Mouse (Mus musculus): ENCODE data around the gene Ccs.
"Not testable (repeated sequence)": the region's sequence is repeated elsewhere in the genome, so short reads cannot be mapped to it uniquely, and the experiment has no call there.

Ccs gene

DNA sequence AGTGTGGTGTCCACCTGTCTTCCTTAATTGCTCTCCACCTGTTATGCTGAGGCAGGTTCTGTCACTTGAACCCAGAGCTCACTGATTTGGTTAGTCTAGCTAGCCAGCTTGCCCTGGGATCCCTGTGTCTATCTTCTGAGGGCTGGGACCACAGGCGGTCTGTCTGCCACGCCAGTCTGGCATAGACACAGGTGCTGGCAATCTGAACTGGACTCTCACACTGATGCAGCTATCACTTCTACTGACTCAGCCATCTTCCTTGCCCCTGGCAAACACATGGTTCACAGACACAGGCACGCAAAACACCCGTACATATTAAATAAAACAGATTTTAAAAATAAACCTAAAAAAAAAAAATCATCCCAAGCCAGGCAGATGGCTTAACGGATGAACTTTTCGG, 2.1 kb downstream of the Ccs start:
- no peak for DNase-seq (ENCODE audit: low read depth in 1 of 2, low spot score in 2 of 2)

DNA sequence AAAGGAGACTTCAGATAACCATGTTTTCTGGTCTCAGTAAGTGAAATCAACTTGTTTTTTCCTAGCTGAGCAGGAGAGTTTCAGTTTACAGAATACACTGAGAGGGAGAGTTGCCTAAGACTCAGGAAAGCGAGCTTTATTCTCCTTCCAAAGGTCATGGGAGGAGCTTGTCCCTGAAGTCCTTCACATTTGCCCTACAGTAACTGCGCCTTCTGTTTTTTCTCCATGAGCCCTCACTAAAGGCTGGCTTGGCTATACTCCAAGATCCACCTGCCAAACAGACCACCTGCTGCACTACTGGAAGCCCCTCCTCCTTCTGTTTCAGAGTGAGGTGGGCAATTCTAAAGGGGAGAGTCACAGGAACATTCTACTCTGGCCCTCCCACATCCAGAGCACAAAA, 3.0 kb downstream of the Ccs start:
- no peak for DNase-seq (ENCODE audit: low read depth in 1 of 2, low spot score in 2 of 2)

- DNase-seq (ENCODE audit: low read depth in 1 of 2, low spot score in 2 of 2) = no peak
Observed at GRCm38 (mm10) chr19:4833977-4834376, 5.2 kb downstream of the Ccs start.

DNA sequence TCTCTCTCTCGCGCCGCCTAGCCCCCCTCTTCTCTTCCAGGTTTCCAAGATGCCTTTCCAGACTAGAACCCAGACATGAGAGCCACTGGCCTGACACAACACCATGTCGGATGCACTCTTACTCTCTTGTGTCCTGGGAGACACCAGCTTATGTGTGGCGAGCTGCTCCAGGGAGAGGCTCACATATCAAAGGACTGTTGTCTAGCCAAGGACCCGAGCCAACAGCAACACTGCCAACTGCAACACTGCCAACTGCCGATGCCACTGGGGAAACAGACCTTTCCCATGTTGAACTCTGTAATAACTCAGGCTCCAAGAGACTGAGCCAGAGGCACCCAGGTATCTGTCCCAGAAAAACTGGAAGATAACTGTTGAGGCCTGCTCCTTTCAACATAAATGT, 10.0 kb downstream of the Ccs start:
- no peak for DNase-seq (ENCODE audit: low read depth in 1 of 2, low spot score in 2 of 2)

GRCm38 (mm10) chr19:4828444-4829114, 10.6 kb downstream of the Ccs start:
- DNase-seq (ENCODE audit: low read depth in 1 of 2, low spot score in 2 of 2) = no peak

DNA sequence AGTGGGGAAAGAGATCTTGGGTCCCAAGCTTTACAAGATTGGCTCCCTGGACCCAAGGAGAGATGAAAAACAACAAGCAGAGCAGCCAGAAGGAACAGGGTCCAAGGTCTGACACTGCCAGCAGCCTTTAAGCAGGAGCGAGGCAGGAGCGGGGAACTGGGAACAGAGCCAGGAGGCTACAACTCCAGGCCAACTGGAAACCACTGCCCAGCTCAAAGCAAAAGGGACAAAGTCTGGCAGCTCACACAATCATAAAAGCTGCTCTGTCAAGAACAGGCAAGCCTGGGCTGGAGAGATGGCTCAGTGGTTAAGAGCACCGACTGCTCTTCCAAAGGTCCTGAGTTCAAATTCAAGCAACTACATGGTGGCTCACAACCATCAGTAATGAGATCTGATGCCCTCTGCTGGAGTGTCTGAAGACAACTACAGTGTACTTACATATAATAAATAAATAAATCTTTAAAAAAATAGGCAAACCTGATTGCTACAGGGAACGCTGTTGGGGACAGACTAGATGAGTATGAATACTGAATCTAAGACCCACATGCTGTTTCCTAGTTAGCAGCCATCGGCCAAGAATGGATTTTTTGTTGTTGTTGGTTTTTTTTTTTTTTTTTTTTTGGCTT, 18.3 kb downstream of the Ccs start:
- DNase-seq (ENCODE audit: low read depth in 1 of 2, low spot score in 2 of 2) = no peak

DNA sequence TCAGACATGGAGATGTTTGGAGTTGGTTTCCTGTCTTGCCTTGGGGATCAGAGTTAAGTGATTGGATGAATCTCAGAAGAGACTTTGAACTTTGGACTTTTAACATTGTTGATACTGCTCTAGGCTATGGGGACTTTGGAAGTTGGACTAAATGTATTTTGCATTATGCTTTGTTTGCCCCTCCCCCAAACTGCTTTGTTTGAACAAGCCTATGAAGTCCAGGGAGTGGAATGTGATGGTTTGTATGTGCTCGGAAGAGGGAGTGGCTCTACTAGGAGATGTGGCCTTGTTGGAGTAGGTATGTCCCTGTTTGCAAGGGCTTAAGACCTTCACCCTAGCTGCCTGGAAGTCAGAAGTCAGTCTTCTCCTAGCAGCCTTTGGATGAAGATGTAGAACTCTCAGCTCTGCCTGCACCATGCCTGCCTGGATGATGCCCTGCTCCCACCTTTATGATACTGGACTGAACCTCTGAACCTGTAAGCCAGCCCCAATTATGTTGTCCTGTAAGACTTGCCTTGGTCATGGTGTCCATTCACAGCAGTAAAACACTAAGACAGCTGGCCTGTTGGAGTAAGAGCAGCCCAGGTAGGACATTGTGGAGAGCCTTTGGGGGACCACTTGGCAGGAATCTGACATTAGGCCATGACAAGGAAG, 21.8 kb downstream of the Ccs start:
- no peak for DNase-seq (ENCODE audit: low read depth in 1 of 2, low spot score in 2 of 2)

DNA sequence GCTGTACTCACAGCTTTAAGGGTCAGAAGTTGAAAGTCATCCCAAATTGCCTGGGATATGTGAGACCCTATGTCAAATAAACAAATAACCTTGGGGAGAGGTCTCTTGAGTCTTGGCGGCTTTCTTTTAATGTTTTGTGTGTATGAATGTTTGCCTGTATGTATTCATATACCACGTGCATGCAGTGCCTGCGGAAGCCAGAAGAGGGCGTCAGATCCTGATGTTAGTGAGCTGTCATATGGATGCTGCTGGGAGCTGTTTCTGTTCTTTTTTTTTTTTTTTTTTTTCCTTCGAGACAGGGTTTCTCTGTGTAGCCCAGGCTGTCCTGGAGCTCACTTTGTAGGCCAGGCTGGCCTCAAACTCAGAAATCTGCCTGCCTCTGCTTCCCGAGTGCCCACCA, 26.1 kb downstream of the Ccs start:
- DNase-seq (ENCODE audit: low read depth in 1 of 2, low spot score in 2 of 2) = peak in 1 of 2 experiments; percentile 30

DNA sequence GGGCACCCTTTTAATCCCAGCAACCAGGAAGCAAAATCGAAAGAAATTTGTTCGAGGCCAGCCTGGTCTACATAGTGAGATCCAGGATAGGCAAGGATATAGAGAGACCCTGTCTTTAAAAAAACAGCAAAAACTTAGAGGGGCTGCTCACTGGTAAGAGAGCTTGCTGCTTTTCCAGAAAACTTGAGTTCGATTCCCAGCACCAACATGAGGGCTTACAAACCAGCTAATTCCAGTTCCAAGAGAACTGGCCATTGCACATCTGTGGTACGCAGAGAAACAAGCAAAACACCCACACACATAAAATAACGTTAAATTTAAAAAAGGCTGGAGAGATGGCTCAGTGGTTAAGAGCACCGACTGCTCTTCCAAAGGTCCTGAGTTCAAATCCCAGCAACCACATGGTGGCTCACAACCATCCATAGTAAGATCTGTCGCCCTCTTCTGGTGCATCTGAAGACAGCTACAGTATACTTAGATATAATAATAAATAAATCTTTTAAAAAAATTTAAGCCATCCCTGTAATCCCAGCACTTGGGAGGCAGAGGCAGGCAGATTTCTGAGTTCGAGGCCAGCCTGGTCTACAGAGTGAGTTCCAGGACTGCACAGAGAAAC, 26.7 kb downstream of the Ccs start:
- DNase-seq (ENCODE audit: low read depth in 1 of 2, low spot score in 2 of 2) = not testable (repeated sequence)

GRCm38 (mm10) chr19:4811909-4812242, 27.3 kb downstream of the Ccs start:
- DNase-seq (ENCODE audit: low read depth in 1 of 2, low spot score in 2 of 2) = no peak

DNA sequence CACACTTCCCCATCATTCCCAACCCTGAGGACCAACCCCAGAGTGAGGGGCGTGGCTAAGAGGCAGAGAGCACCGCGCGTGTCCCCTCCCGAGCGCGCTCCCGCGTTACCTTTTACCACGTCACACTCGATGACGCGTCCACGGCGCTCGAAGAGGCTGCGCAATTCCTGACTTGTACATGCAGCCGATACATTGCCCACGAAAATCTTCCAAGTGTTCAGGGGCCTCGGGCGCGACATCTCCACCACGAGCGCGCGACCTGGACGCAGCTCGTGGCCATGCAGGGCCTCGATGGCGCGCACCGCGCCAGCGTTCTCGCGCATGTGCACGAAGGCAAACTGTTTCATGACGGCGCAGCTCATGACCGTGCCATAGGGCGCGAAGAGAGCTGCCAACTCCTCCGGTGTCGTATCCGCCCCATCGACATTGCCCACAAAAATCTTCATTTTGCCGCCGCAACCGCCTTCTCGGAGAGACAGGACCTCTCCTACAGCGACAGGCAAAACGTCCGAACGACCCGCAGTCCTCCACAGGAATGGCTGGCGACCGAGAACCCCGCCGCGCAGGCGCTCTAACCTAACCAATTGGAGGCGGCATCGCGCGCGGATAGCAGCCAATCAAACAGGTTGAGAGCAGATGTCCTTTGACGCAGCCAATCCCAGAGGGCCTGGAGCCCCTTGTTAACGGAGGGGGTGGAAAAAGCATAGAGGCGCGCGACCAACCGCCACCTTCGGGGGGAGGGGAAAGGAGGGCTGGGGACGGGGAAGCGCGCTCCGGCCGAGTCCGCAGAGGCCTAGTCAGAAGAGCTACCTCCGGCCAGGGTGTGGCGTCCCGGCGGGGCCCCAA, 27.8 kb downstream of the Ccs start, which contains the start of the genes Gm21992 and Rbm14:
Gm21992 (minus strand) TSS at position 550 of the 846 bp plus-strand sequence.
Rbm14 (minus strand) TSS at position 572 of the 846 bp plus-strand sequence.
- DNase-seq (ENCODE audit: low read depth in 1 of 2, low spot score in 2 of 2) = peak; percentile 92 to 94

GRCm38 (mm10) chr19:4810746-4811062, 28.4 kb downstream of the Ccs start:
- DNase-seq (ENCODE audit: low read depth in 1 of 2, low spot score in 2 of 2) = no peak

- no peak for DNase-seq (ENCODE audit: low read depth in 1 of 2, low spot score in 2 of 2)
Observed at GRCm38 (mm10) chr19:4810309-4810708, 28.8 kb downstream of the Ccs start.

DNA sequence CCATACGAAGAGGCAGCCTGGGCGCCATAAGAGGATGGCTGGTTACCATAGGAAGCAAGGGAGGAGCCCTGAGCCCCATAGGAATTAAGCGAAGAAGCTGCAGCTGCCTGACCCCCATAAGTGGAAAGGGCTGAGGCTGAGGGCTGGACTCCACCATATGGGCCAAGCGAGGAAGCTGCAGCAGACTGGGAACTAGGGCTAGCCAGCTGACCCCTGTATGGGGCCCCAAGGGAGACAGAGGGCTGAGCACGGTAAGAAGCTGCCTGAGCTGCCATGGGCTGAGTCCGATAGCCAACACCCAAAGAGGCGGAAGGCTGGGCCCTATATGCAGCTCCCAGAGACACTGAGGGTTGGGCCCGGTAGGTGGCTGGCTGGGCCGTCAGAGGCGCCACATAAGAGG, 35.8 kb downstream of the Ccs start:
- no peak for DNase-seq (ENCODE audit: low read depth in 1 of 2, low spot score in 2 of 2)

- DNase-seq (ENCODE audit: low read depth in 1 of 2, low spot score in 2 of 2) = no peak
Observed at GRCm38 (mm10) chr19:4802691-4803091, 36.4 kb downstream of the Ccs start.

DNA sequence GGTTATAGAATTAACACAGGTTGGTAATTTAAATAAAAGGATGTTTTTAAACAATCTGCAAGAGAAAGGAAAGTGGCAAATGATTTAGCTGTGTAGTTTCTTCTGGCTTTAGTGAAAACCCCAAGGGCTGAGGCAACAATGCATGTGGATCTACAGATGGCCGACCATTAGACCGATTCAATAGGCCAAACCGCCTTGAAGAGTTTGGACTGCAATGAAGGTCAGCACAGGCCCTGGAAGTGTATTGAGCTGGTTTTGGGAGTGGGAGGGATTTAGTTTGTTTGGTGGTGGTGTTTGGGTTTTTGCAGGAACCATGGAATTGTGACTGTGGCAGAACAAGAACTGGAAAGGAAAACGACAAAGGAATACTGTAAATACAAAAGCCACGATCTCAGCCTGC, 40.0 kb downstream of the Ccs start:
- DNase-seq (ENCODE audit: low read depth in 1 of 2, low spot score in 2 of 2) = no peak

DNA sequence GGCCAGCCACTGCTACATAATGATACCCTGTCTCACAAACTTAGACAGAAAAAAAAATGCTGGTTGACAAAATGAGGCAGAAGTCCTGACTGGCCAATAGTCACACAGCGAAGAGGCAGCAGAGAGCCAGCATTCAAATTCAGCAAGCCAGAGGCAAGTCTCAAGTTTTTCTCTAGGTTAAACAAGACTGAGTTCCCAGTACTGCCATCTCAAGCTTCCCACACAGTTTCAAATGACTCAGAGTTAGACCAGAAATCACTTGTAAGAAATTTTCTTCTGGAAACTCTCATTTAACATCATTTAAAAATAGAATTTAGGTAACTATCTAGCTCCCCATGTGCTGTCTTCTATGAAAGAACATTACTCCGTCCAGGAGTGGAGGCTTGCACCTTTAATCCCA, 41.3 kb downstream of the Ccs start:
- no peak for DNase-seq (ENCODE audit: low read depth in 1 of 2, low spot score in 2 of 2)

- DNase-seq (ENCODE audit: low read depth in 1 of 2, low spot score in 2 of 2) = no peak
Observed at GRCm38 (mm10) chr19:4795929-4796328, 43.2 kb downstream of the Ccs start.

DNA sequence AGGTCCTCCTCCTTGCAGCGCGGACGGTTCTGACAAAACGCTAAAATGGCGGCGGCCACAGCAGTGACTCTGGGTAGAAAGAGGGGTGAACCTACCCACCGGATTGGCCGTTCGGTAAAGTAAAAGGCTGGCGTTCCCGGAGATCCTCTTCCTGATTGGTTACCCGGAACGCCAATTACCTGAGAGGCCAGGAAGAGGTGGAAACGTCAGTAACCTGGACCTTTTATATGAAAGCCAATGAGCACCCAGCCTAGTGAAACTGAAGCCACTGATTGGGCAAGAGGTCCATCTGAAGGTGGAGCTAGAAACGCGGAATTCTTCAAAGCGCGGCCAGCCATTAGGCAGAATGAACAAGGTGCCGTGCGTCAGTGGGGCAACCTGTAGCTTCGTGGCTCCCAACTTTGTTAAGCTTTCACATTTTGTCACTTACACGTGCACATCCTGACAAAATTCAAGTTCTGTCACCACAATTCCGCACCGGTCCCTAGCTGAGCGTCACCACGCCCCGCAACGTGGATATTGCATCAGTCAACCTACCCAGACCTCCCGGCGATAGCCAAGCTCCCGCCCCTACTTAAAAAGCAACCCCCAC, 45.2 kb downstream of the Ccs start, which contains the start of gene Rbm4:
Rbm4 (minus strand) TSS at position 71 of the 592 bp plus-strand sequence.
- peak; percentile 90 to 93 for DNase-seq (ENCODE audit: low read depth in 1 of 2, low spot score in 2 of 2)

DNA sequence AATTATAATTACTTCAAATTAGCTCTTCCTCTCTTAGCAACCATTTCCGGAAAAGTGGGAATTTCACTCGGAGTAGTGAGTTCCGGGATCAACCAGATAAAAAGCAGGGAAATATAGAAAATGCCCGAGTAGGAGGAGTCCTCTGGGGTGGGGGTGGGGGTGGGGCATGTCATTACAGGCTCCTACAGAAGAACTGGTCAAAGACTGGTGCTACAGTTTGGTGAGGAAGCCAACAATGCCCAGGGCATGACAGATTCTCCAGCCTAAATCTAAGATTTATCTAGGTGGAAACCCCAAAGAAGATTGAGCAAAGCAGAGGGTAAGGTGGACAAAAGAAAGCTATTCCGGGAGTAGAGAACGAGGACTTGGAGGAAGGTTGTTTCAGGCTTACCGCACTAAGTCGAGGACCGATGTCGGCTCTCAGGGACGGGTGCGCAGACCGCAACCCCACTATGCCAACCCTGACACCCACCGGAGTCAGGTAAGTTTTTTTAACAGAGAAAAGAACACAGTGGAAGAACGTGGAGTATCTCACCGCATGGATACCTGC, 45.8 kb downstream of the Ccs start:
- no peak for DNase-seq (ENCODE audit: low read depth in 1 of 2, low spot score in 2 of 2)

DNA sequence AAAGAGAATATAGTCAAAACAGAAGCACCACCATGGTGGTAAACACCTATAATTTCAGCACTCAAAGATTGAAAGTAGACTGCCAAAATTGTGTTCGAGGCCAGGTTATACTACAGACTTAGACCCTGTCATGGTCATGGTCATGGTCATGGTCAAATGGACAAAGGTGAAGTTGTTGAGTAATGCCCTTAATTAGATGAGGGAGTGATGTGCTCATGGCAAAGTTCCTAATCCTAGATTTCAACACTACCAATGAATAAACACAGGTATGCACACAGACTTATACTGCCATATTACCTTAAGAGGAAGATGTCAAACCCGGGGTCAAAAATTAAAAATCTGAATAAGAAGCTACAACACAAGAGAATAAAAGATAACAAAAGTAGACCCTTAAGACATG, 52.8 kb downstream of the Ccs start:
- no peak for DNase-seq (ENCODE audit: low read depth in 1 of 2, low spot score in 2 of 2)

Measured in monocyte, adult 2 months (primary cell).